Mouse (Mus musculus): Measurements from ENCODE around the gene Hspd1.
"Not testable (repeated sequence)": the region's sequence is repeated elsewhere in the genome, so short reads cannot be mapped to it uniquely, and the experiment has no call there.

Hspd1 gene

GRCm38 (mm10) chr1:55087932-55088610 is at the start of gene Hspd1, which contains the start of gene Hspe1:
Gene Hspd1 (minus strand): TSS chr1:55088243.
Gene Hspe1 (plus strand): TSS chr1:55088132.
- DNase-seq (ENCODE audit: low spot score in 2 of 2): peak; percentile 99

GRCm38 (mm10) chr1:55135846-55136245 is 47.8 kb upstream of the Hspd1 start:
- no peak for DNase-seq (ENCODE audit: low spot score in 2 of 2)

GRCm38 (mm10) chr1:55134301-55134700 is 46.3 kb upstream of the Hspd1 start:
- DNase-seq (ENCODE audit: low spot score in 2 of 2): no peak

GRCm38 (mm10) chr1:55133173-55133572 is 45.1 kb upstream of the Hspd1 start:
- DNase-seq (ENCODE audit: low spot score in 2 of 2): no peak

- DNase-seq (ENCODE audit: low spot score in 2 of 2): no peak
These were observed 44.3 kb upstream of the Hspd1 start for GRCm38 (mm10) chr1:55132308-55132707.

GRCm38 (mm10) chr1:55131424-55132014 is 43.5 kb upstream of the Hspd1 start:
- DNase-seq (ENCODE audit: low spot score in 2 of 2): peak in 1 of 2 experiments; percentile 78

GRCm38 (mm10) chr1:55130943-55131401 is 42.9 kb upstream of the Hspd1 start, which contains the start of gene Mob4:
Gene Mob4 (plus strand): TSS chr1:55131231.
- peak; percentile 91 for DNase-seq (ENCODE audit: low spot score in 2 of 2)

- no peak for DNase-seq (ENCODE audit: low spot score in 2 of 2)
These were observed 42.3 kb upstream of the Hspd1 start for GRCm38 (mm10) chr1:55130190-55130916.

GRCm38 (mm10) chr1:55129716-55130115 is 41.7 kb upstream of the Hspd1 start:
- DNase-seq (ENCODE audit: low spot score in 2 of 2): no peak

- not testable (repeated sequence) for DNase-seq (ENCODE audit: low spot score in 2 of 2)
These were observed 36.1 kb upstream of the Hspd1 start for GRCm38 (mm10) chr1:55124136-55124535.

- no peak for DNase-seq (ENCODE audit: low spot score in 2 of 2)
These were observed 35.5 kb upstream of the Hspd1 start for GRCm38 (mm10) chr1:55123561-55123960.

- DNase-seq (ENCODE audit: low spot score in 2 of 2): no peak
These were observed 35.0 kb upstream of the Hspd1 start for GRCm38 (mm10) chr1:55123046-55123445.

GRCm38 (mm10) chr1:55109066-55109766 is 21.2 kb upstream of the Hspd1 start:
- DNase-seq (ENCODE audit: low spot score in 2 of 2): no peak

GRCm38 (mm10) chr1:55108473-55108872 is 20.4 kb upstream of the Hspd1 start:
- DNase-seq (ENCODE audit: low spot score in 2 of 2): no peak

GRCm38 (mm10) chr1:55107644-55108043 is 19.6 kb upstream of the Hspd1 start:
- no peak for DNase-seq (ENCODE audit: low spot score in 2 of 2)

- DNase-seq (ENCODE audit: low spot score in 2 of 2): no peak
These were observed 19.0 kb upstream of the Hspd1 start for GRCm38 (mm10) chr1:55106919-55107585.

- no peak for DNase-seq (ENCODE audit: low spot score in 2 of 2)
These were observed 4.4 kb upstream of the Hspd1 start for GRCm38 (mm10) chr1:55092469-55092868.

- no peak for DNase-seq (ENCODE audit: low spot score in 2 of 2)
These were observed 4.0 kb upstream of the Hspd1 start for GRCm38 (mm10) chr1:55092056-55092455.

- DNase-seq (ENCODE audit: low spot score in 2 of 2): no peak
These were observed 1.5 kb upstream of the Hspd1 start for GRCm38 (mm10) chr1:55089498-55090064.

GRCm38 (mm10) chr1:55088611-55089497 is 811 bp upstream of the Hspd1 start:
- DNase-seq (ENCODE audit: low spot score in 2 of 2): no peak
